Mouse (Mus musculus): ENCODE data around the gene Agbl4.

GRCm38 (mm10) chr4:111327094-111327493, 929.6 kb downstream of the Agbl4 start:
- TF ChIP-seq CTCF (IDR thresholded peaks at IDR 0.05; ENCODE audit: low read depth, low read length) = no peak
- TF ChIP-seq POLR2A (IDR thresholded peaks at IDR 0.05; ENCODE audit: extremely low read depth, insufficient read depth, low read length) = no peak

All from liver, adult 2 months (tissue).